Mouse (Mus musculus) frontal cortex, adult 2 months (tissue): Measurements from ENCODE around the gene Ccdc194. TPM values are rescaled to one million over a fixed set of nuclear protein-coding genes. Genes with fewer than 3 reads are reported as not detected.

Experiments
- DNase-seq, 2 experiments: peaks; one replicate each; pipeline ENCODE4 v3.0.0; 2022; ENCODE audit warnings: low spot score in 1 of 2; ENCODE audit errors: extremely low spot score in 1 of 2
- polyA plus RNA-seq: library from polyadenylated mRNA; depleted of rRNA; stranded (reverse); fragments of >200 nt; gene quantifications from 2 replicates; pipeline ENCODE4 v1.2.3, GENCODE M21; 2012

The Ccdc194 gene
- polyA plus RNA-seq, 1 experiment = not detected

DNA sequence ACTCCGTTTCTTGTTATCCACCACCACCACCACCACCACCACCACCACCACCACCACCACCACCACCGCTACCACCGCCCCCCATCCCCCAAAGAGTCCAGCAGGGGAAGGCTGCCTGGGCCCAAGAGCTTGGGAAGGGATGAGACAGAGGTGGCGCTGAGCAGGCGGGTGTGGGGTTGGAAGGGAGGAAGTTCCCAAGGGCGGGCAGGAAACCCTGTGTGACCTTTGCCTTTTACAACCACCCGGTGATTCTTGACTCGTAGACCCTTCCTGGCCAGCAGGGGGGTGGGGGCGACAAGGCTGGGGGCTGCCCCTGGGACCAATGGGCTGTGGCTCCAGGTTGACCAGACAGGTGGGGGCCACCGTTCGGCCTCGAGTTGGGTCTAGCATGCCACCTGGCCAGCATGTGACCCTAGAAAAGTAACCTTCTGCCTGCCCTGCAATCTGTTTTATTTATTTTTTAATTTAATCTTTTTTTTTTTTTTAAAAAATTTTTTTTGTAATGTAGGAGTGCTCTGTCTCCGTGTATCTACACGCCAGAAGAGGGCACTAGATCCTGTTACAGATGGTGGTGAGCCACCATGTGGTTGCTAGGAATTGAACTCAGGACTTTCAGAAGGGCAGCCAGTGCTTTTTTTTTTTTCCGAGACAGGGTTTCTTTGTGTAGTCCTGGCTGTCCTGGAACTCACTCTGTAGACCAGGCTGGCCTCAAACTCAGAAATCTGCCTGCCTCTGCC is 12.3 kb downstream of the Ccdc194 start:
- no peak for DNase-seq

DNA sequence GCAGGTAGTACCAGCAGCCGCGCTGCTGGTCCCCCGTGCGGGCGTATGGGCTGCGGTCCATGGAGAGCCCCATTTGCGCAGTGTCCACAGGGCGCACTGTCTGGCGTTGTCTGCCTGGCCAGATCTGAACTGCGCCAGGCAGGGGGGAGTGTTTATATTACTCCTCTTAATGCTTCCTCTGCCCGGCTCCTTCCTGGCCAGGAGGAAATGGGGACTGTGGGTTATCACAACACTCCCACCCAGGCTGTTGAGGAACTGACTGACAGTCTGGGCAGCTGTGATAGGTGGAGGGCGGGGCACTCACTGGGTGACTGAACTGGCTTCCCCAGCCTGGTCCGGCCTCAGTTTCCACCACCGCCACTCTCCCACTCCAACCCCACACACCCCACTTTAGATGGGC is 13.9 kb downstream of the Ccdc194 start, which contains the start of gene Plvap:
Gene Plvap, minus strand, starts transcription at position 109 of the 400 bp plus-strand sequence.
- no peak for DNase-seq

DNA sequence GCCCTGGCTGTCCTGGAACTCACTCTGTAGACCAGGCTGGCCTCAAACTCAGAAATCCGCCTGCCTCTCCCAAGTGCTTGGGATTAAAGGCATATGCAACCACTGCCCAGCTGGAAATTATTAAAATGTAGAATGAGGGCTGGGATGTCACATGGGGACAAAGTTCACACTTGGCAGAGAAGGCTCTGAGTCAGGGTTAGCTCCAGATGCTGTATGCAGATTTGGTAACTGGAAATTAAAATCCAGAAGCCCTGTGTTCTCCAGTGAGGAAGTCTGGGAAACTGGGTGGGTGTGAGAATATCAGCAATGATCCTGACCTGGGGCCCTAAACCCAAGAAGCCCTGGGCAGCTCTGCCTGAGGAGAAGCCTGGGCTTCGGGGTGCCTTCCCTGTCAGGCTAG is 16.2 kb downstream of the Ccdc194 start:
- DNase-seq = no peak

DNA sequence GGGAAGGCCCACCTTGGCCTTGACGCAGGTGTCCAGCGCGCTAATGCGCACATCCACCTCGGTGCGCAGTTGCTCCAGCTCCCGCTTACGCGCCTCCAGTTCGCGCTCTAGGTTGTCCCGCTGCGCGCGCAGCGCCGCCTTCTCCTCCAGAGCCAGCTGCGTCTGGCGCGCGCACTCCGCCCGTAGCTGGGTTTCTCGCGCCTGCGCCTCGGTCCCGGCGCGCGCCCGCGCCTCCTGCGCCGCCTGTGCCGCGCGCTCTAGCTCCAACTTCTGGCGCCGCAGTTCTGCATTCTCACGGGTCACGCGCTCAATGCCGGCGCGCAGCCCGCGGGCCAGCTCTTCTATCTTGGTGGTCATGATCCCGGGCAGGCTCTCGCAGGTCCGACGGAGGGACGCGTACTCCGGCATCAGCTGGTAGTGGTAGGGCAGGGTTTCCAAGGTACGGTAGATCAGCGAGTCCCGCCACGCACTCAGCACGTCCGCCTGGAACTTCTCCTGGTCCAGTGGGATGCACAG is 17.9 kb downstream of the Ccdc194 start:
- peak; percentile 60 to 86 for DNase-seq

DNA sequence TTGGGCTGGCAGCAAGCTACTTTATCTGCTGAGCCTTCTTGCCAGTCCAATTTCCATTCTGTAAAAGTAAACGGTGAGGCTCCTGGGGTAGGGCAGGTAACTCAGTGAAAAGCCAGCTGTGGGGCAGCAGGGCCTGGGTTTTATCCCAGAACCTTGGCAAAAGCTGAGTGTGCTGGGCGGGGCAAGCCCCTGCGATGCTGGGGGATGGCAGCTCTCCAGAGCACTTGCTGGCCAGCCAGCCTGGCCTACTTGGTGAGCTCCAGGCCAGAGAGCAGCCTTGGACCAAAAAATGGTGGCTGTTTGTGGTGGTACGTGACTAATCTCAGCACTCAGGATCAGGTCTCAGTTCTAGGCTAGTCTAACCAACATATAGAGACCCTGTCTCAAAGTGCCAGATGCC is 19.5 kb downstream of the Ccdc194 start:
- no peak for DNase-seq

DNA sequence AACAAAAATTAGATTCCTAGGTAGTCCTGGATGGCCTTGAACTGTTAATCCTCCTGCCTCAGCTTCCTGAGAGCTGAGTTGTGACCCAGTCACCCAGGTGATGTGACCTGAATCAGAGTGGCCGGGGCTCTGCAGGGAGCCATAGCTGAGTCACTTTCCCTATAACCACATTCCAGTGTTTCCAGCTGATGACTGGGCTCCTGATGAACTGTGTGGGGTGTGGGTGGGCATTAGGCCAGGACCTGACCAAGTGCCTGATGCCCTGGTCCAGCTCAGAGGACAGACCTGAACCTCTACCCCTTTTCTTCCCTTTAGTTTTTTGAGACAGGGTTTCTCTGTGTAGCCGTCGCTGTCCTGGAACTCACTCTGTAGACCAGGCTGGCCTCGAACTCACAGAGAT is 20.2 kb downstream of the Ccdc194 start:
- no peak for DNase-seq

DNA sequence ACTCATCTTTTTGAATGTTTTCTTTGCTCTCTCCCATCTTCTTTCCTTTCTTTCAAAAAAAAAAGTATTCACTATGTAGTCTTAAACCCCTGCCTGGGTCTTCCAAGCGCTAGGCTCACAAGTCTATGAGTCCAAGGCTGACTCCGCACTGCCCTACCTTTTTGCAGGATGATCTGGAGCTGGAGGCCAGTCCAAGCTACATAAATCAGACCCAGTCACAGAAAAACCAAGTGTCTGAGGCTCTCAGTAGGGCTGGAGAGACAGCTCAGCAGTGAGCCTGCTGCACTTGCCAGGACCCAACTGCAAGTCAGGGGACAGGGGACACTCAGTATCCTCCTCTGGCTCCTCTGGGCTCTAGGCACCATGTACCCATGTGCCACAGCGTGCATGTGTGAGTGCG is 21.2 kb downstream of the Ccdc194 start:
- no peak for DNase-seq

DNA sequence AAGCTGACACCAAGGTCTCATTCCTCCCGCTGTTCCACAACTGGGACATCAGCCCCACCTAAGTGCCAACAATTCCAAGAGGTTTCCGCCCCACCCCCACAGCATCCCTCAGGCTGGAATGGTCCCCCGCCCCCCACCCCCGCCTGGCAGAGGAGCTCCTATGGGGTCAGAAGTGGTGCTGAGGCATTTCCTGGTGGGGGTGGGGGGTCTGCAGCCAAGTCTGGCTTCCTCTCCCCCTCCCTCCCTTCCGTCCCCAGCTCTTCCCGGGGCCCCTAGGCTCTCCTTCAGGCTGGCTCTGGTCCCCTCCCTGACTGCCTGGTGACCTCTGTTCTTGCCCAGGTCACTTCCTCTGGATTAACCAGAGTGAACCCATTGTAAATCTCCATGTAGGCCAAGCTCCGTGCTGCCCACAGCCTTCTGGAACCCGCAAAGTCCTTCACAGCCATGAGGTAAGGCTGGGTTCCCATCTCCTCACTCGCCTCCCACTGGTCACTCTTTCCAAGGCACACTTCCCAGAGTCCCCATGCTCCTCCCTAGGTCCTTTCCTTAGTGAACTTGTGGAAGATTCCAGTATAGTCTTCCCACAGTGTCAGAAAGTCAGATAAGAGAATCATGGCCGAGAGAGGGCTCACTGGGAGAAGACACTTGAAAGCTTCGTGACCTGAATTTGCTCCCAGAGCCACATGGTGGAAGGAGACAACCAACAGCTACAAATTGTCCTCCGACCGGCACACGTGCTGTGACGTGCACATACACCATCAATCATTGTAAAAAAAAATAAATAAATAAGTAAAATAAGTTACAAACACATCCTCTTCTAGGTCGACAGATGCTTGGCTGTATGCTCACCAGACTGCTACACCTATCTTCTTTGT is 26.5 kb downstream of the Ccdc194 start:
- no peak for DNase-seq

DNA sequence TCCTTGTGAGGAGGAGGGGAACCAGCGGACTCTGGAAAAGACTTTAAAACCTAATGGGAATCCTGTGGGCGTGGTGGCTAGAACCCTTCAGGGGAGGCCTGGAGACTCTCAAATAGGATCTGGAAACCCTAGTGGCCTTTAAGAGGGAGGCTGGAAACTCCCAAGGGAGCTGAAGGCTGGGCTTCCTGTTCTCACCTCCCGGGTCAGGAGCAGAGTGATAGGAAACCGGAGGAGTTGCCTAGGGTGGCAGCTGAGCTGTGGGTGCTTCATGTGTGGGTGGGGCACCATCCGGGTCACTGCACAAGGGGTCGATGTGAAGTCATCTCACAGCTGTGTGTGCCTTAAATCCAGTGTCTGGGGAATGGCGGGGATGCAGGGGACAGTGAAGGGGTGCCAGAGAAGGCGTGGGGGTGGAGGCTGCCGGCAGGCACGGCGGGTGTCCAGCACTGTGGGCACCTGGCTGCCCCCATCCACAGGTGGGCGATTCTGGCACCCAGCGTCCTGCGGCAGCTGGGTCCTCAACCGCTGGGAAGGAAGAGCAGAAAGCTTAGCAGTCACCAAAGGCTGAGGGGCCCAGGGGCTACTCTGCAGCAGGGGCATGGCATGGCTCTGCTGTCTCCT is 27.5 kb downstream of the Ccdc194 start:
- DNase-seq = no peak

DNA sequence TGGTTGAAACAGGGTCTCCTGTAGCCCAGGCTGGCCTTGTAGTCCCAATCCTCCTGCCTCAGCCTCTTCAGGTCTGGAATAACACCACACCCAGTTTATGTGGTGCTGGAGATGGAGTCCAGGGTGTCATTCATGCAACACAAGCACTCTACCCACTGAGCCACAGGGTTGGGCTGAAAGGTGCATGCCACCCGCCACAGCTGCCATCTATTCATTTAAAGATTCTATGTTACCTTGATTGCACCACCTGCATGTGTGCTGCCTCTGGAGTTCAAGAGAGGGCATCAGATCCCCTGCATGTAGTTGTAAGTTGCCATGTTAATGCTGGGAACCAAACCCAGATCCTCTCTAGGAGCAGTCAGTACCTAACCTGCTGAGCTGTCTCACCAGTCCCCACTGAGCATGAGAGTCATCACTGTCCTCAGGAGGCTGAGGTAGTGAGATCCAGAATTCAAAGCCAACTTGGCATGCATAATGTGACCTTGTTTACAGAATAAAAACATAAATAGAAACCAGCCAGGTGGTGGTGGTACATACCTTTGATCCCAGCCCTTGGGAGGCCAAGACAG is 28.4 kb downstream of the Ccdc194 start:
- DNase-seq = no peak

DNA sequence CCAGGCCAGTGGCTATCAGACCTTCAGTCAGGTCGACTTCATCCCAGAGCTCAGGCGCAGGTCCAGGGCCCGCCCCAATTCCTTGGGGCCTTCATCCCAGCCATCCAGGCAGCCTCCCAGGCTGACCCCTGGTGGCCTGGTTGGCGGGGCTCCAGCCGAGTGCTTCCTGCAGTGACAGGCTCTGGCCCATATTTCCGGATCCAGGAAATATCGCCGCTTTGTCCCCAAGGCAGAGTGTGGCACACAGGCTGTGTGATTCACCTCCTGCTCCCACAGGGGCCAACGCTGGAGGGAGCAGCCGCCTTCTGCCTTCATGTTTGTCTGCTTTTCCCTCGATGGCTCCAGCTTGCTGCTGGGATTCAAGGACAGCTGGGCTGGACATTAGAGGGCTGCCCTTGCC is 29.0 kb downstream of the Ccdc194 start:
- DNase-seq = peak in 1 of 2 experiments; percentile 45

DNA sequence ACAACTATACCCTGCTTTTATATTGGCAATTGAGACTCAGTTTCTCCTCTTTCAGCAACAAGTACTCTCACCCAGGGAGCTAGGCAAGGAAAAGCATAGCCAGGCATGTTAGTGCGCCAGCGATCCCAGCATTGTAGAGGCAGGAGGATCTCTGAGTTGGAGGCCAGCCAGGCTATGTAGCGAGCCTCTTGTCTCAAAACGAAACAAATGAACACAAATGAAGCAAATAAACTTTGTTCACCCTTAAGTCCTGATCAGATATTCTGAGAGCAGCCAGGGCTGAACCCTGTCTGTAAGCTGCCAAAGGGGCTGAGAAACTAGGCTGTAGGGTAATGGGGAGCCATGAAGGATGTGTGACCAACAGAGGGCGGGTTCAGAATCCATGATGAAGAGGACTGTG is 29.7 kb downstream of the Ccdc194 start:
- DNase-seq = no peak

DNA sequence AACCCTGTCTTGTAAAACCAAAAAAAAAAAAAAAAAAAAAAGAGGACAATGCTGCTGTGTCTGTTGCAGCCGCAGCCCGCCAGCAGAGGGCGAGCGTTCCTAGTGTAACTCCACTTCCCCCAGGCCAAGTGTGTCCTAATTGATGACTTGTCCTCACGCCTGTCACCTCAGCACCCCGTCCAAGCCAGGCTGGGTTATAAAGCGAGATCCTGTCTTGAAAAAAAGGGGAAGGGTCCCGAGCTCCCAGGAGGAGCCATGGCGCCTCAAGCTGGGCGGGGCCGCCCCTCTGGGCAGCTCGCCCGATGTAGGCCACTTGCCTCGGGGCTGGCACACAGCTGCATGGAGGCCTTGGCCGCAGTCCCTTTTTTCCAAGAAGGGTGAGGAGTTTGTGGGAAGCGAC is 30.5 kb downstream of the Ccdc194 start:
- DNase-seq = peak in 1 of 2 experiments; percentile 85

DNA sequence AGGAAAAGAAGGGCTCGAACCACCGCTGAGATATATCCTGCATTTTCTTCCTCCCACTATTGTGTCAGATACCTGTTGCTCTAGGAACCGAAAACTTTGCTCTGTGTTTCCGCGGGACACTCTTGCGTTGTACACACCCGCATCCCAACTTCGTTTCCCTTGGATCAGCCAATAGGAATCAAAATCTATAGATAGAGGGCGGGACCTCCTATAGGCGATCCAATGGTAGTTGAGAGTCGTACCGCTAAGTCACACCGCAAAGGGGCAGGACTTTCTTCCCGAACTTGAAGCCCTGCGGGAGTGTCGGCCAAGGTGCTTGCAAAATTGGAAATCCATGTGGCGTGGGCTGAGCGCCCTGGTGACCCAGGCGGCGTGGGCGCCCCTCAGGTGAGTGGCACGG is 37.1 kb downstream of the Ccdc194 start:
- peak; percentile 84 to 95 for DNase-seq

DNA sequence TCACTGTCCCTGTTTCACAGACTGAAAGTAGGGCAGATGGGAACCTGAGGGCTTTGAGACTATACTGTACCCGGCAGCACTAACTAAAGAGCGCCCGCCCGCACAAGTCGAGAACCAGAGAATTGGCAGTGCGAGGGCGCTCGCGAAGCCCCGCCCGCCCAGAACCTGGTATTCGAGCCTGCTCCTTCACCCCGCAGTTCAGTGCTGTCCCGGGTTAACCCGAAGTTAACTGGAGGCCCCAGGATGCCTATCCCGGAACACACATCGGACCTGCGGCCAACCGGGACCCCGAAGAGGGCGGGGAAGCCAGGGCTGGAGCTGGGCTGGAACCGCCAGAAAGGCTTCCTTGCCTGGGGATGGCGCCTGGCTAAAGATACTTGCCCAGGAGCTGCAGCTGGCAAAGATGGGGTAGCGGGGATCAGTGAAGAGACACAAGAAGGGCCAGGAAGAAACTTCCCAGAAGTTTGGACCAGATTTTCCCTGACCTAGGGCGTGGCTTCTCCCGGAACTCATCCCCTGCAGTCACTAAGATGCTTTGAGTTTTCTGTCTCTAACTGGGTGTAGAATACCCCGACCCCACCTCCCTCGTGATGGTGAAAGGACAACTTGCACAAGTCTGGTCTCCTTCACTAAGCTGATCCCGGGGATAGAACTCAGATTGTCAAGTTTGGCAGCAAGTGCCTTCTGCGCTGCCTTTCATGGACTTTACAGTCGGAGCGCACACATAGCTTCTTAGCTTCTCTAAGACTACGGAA is 37.6 kb downstream of the Ccdc194 start, which contains the start of gene Gtpbp3:
Gene Gtpbp3, plus strand, starts transcription at position 413 of the 755 bp plus-strand sequence.
- DNase-seq = peak; percentile 60 to 85

DNA sequence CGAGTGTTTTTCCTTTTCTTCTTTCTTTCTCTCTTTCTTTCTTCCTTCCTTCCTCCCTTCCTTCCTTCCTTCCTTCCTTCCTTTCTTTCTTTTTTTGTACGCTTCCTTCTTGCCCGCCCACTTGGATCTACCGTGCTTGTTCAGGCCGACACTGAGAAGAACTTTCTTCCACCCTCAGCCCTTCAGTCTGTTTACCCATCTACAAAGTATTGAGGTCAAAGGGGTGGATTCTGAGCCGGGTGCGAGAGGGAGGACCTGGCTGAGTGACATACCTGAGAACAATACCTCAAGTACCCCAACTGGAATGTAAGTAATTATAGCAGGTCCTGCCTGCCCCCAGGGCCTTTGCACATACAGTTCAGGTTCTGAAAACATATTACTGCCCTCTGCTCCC is 39.4 kb downstream of the Ccdc194 start:
- DNase-seq = no peak

DNA sequence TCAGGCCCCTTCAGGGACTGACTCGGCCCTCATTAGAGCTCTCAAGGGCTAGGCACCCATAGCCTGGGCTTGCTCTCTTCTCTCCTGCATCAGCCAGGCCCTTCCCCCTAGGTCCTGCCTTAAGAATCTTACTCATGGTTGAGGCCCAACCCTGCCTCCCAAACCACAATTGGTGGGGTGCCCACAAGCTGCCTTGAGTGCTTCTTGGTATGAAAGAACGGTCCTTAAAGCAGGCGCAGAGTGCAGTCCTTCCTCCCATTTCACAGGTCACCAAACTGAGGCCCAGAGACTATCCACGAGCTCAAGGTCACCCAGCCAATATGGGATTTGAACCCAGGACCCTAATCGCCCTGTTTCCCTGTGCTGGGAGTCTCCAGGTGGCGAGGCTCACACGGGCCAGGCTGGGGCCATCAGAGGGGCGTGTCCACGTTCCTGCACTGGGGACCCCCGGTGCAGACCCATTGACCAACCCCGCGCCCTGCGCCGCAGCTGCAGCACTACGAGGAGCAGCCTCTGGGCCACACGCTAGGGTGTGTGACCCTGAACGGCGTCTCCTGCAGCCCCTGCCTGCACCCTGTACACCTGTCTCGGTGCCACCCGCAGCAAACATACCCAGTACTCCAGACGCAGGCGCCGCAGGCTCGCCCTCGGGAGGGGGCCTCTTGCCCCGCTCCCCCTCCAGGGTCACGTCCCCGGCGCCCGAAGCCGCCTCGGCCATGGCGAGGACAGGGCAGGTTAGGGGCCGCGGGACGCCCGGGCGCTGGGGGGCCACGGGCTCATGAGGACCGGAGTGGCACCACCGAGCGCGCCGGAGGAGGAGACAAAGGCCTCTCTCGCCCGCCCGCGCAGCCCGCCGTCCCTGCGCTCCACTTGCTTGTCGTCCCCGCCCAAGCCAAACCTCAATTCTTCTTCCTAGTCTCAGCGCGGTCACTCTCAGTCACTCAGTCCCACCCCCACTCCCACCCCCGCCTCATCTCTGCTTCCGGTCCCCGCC is 40.1 kb downstream of the Ccdc194 start, which contains the start of gene Ano8:
Gene Ano8, minus strand, starts transcription at position 822 of the 994 bp plus-strand sequence.
- peak; percentile 69 to 91 for DNase-seq

DNA sequence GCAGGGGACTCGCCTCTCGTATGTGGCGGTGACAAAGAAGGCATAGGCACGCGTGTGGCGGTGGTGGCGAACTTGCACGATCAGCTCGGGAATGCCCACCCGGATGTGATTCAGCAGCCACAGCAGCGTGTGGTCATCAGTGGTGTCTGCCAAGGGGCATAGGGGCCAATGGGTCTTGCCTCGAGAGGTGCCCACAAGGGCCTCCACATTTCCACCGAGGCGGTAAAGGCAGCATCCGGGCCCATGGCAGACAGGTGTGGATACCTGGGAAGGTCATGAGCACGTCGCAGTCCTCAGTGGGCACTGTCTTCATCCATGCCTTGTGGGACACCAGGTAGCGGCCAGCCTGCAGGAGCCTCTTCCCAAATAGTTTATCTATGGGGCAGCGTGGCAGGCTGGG is 40.8 kb downstream of the Ccdc194 start:
- DNase-seq = no peak

DNA sequence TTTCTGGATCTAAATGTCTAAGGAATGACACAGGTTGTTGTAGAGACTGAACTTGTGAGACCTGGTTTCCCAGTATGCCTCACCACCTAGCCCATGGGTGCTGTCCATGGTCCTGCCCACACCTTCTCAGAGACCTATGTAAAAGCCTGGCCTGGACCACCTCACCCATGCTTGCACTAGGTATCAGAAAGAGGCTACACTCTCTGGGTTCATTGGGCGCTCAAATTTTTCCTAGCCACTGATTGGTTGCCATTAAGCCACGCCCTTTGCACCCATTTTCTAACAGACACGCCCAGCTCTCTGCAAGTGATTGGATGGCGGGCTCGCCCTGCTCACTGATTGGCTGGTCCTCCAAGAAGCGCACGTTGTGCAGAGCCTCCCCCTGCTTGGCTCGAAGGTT is 41.6 kb downstream of the Ccdc194 start:
- DNase-seq = no peak
